Mouse (Mus musculus): ENCODE measurements at regions not wholly inside any gene's neighbourhood (a gene's known extent, or its start where the extent isn't known, plus 50 kb on each side); places are given as distances from the start of the nearest gene placed in this dataset.

GRCm38 (mm10) chr6:14018928-14019327 lies 147.6 kb upstream of the 2610001J05Rik start:
- Histone ChIP-seq H3K27ac (no peak overlapping the region), H3K4me1 (no peaks in the 10 kb centered on the region), H3K27me3 (no peaks in the 10 kb centered on the region), H3K36me3 (no peaks in the 10 kb centered on the region), H3K9ac (no peak overlapping the region), H3K4me2 (replicated peaks) (no peak overlapping the region), H3K9me3 (no peaks in the 10 kb centered on the region), H3K4me3 (no peak overlapping the region)
- WGBS, result 86% methylated on average over 2 of the region's 2 CpGs
- no peak for ATAC-seq (ENCODE audit: low FRiP score, low read depth)

- Histone ChIP-seq H3K36me3 (no peaks in the 10 kb centered on the region), H3K9me3 (peaks cover 14% of the 10 kb centered on the region), H3K9ac (no peak overlapping the region), H3K27me3 (no peaks in the 10 kb centered on the region), H3K4me3 (no peak overlapping the region), H3K27ac (no peak overlapping the region), H3K4me1 (no peaks in the 10 kb centered on the region), H3K4me2 (replicated peaks) (no peak overlapping the region)
- 75% methylated on average over 10 of the region's 10 CpGs for WGBS
- no peak for ATAC-seq (ENCODE audit: low FRiP score, low read depth)
These were observed 111.5 kb upstream of the 2610001J05Rik start for GRCm38 (mm10) chr6:13982606-13983389.

GRCm38 (mm10) chr6:13974710-13975506 lies 103.6 kb upstream of the 2610001J05Rik start:
- Histone ChIP-seq H3K4me3 (no peak overlapping the region), H3K27me3 (no peaks in the 10 kb centered on the region), H3K9me3 (peaks cover 14% of the 10 kb centered on the region), H3K4me1 (no peaks in the 10 kb centered on the region), H3K9ac (no peak overlapping the region), H3K36me3 (no peaks in the 10 kb centered on the region), H3K27ac (no peak overlapping the region), H3K4me2 (replicated peaks) (no peak overlapping the region)
- ATAC-seq (ENCODE audit: low FRiP score, low read depth), result no peak
- WGBS, result 75% methylated on average over 14 of the region's 14 CpGs

GRCm38 (mm10) chr6:13964471-13964870 lies 93.2 kb upstream of the 2610001J05Rik start:
- Histone ChIP-seq H3K27ac (no peak overlapping the region), H3K4me2 (replicated peaks) (no peak overlapping the region), H3K9ac (no peak overlapping the region), H3K9me3 (0 out of 2 replicates have a peak, but pooled peaks cover under 1% of the 10 kb centered on the region), H3K36me3 (no peaks in the 10 kb centered on the region), H3K4me3 (no peak overlapping the region), H3K4me1 (no peaks in the 10 kb centered on the region), H3K27me3 (no peaks in the 10 kb centered on the region)
- ATAC-seq (ENCODE audit: low FRiP score, low read depth), result no peak
- WGBS, result 36% methylated on average over 2 of the region's 2 CpGs

- Histone ChIP-seq H3K27me3 (no peaks in the 10 kb centered on the region), H3K36me3 (no peaks in the 10 kb centered on the region), H3K4me3 (no peak overlapping the region), H3K9me3 (no peaks in the 10 kb centered on the region), H3K4me1 (no peaks in the 10 kb centered on the region), H3K4me2 (replicated peaks) (no peak overlapping the region), H3K9ac (no peak overlapping the region), H3K27ac (no peak overlapping the region)
- no peak for ATAC-seq (ENCODE audit: low FRiP score, low read depth)
- WGBS, result 81% methylated on average over 2 of the region's 2 CpGs
These were observed 92.7 kb upstream of the 2610001J05Rik start for GRCm38 (mm10) chr6:13964013-13964412.

- Histone ChIP-seq H3K4me1 (no peaks in the 10 kb centered on the region), H3K27ac (no peak overlapping the region), H3K4me3 (no peak overlapping the region), H3K9me3 (no peaks in the 10 kb centered on the region), H3K9ac (no peak overlapping the region), H3K36me3 (no peaks in the 10 kb centered on the region), H3K4me2 (replicated peaks) (no peak overlapping the region), H3K27me3 (no peaks in the 10 kb centered on the region)
- ATAC-seq (ENCODE audit: low FRiP score, low read depth), result no peak
- 74% methylated on average over 4 of the region's 4 CpGs for WGBS
These were observed 78.3 kb upstream of the 2610001J05Rik start for GRCm38 (mm10) chr6:13949640-13950039.

- no peaks in the 10 kb centered on the region for H3K36me3 ChIP-seq
- no peak overlapping the region for H3K4me3 ChIP-seq
- no peak overlapping the region for H3K9ac ChIP-seq
- H3K4me1 ChIP-seq, result no peaks in the 10 kb centered on the region
- H3K9me3 ChIP-seq, result no peaks in the 10 kb centered on the region
- WGBS, result 81% methylated on average over 9 of the region's 9 CpGs
- no peaks in the 10 kb centered on the region for H3K27me3 ChIP-seq
- H3K27ac ChIP-seq, result no peak overlapping the region
- no peak overlapping the region for H3K4me2 ChIP-seq (replicated peaks)
- no peak for ATAC-seq (ENCODE audit: low FRiP score, low read depth)
These were observed 49.8 kb upstream of the 2610001J05Rik start for GRCm38 (mm10) chr6:13920809-13921760.
